Mouse (Mus musculus) liver, adult 2 months (tissue): ENCODE results near the gene Mgrn1. TPM values are rescaled to one million over a fixed set of nuclear protein-coding genes. Genes with fewer than 3 reads are reported as not detected.
A peak's percentile ranks its signal among the peaks of the same experiment; 100 is the strongest.

Experiments
- DNase-seq: peaks from one replicate; pipeline ENCODE4 v3.0.0-alpha.2; 2011; ENCODE audit warnings: low read depth, low spot score; ENCODE audit errors: extremely low read depth
- H3K27ac ChIP-seq: fragments of 200-500 bp; replicated peaks from 2 replicates; pipeline ENCODE4 v1.5.1; 2012; ENCODE audit warnings: low read depth, mild to moderate bottlenecking, control low read depth, inconsistent platforms, low read length; ENCODE audit not compliant: insufficient read depth
- H3K27me3 ChIP-seq: fragments of 200-500 bp; 2 replicates; pipeline ENCODE4 v1.6.1; 2012; ENCODE audit warnings: mild to moderate bottlenecking, moderate library complexity, low read length, inconsistent platforms; ENCODE audit not compliant: control insufficient read depth, insufficient read depth
- H3K36me3 ChIP-seq: fragments of 200-500 bp; 2 replicates; pipeline ENCODE4 v1.6.1; 2012; ENCODE audit warnings: low read length, inconsistent platforms; ENCODE audit not compliant: control insufficient read depth, insufficient read depth
- H3K4me1 ChIP-seq: fragments of 200-500 bp; 2 replicates; pipeline ENCODE4 v1.6.1; 2011; ENCODE audit warnings: low read length; ENCODE audit not compliant: control insufficient read depth, insufficient read depth
- H3K4me3 ChIP-seq: fragments of 200-500 bp; 2 replicates; pipeline ENCODE4 v1.5.1; 2011; ENCODE audit warnings: low read depth, mild to moderate bottlenecking, control low read depth, low read length, moderate library complexity; ENCODE audit not compliant: insufficient read depth
- H3K79me2 ChIP-seq: fragments of 200-500 bp; 2 replicates; pipeline ENCODE4 v1.6.1; 2012; ENCODE audit warnings: inconsistent platforms, mild to moderate bottlenecking, low read length, moderate library complexity; ENCODE audit not compliant: control insufficient read depth, insufficient read depth
- H3K9ac ChIP-seq: fragments of 200-500 bp; 2 replicates; pipeline ENCODE4 v1.6.1; 2012; ENCODE audit warnings: low read depth, mild to moderate bottlenecking, control low read depth, inconsistent platforms, low read length
- CTCF ChIP-seq: fragments of 200-500 bp; IDR thresholded peaks from 2 replicates; pipeline ENCODE4 v1.5.1; 2011; ENCODE audit warnings: low read depth, low read length, control low read depth
- POLR2A ChIP-seq: fragments of 200-500 bp; IDR thresholded peaks from 2 replicates; pipeline ENCODE4 v1.6.1; 2011; ENCODE audit warnings: low read length, control low read depth; ENCODE audit not compliant: insufficient read depth; ENCODE audit errors: extremely low read depth
- WGBS: fragments of 180-500 bp; shearing (Covaris S2); methylation state at CpG from one replicate; pipeline ENCODE4 v1.1.7; 2018; 5-methylcytosine and 5-hydroxymethylcytosine counted together
- polyA plus RNA-seq: library from polyadenylated mRNA; depleted of rRNA; stranded (reverse); fragments of >200 nt; gene quantifications from 2 replicates; pipeline ENCODE4 v1.2.3, GENCODE M21; 2012
- total RNA-seq: library from RNA; depleted of rRNA; stranded (reverse); fragments of >200 nt; gene quantifications from 2 replicates; pipeline ENCODE4 v1.2.3, GENCODE M21; 2014

The Mgrn1 gene
- total and polyA plus RNA-seq, 2 experiments = 28.2 to 71.0 TPM

DNA sequence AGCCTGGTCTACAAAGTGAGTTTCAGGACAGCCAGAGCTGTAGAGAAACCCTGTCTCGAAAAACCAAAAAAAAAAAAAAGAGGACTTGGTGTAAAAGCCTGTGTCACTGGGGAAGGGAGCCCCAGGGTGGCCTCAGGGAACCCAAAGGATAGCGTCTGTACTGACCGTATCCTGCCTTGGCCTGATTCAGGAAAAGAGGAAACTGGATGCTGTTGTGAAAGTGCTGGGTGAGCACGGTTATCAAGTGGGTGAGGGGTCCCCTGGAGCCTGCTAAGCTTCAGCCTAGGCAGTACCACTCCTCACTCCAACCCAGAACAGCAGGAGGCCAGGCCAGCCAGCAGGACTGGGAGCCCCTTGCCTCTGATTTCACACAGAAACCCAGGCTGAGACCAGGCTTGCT lies 8.9 kb upstream of the Mgrn1 start:
- peak overlapping the region; percentile 17; the same call in 1 of the 2 replicates for H3K27ac ChIP-seq
- 67% methylated on average over 4 of the region's 4 CpGs for WGBS

DNA sequence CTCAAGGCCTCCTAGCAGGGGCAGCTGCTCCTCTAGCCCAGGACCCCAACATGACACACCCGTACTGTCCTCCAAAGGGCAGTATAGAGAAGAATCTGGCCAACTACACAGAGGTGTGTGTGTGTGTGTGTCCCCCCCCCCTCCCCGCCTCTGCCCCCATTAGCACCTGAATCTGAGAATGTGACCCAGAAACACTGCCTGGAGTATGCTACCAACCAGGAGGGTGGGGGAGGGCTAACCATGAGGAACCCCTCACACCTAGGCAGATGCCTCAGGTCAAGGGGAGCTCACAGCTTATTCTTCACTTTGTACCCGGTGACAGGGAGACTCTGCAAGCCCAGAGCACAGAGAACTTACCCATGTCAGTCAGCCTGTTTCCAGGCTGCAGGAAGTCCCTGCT lies 8.3 kb upstream of the Mgrn1 start:
- WGBS = 77% methylated on average over 3 of the region's 3 CpGs
- Histone ChIP-seq H3K27me3 (no peaks in the 10 kb centered on the region), H3K4me3 (no peak overlapping the region), H3K36me3 (peaks cover 9% of the 10 kb centered on the region; the same call in 1 of the 2 replicates), H3K27ac (peak overlapping the region; percentile 21), H3K9ac (peak overlapping the region; percentile 93), H3K79me2 (peaks cover 20% of the 10 kb centered on the region; the same call in 1 of the 2 replicates), H3K4me1 (peaks cover 27% of the 10 kb centered on the region)
- DNase-seq = no peak
- no peak for TF ChIP-seq POLR2A
- no peak for TF ChIP-seq CTCF

More for the DNA sequence above, 8.9 kb upstream of the Mgrn1 start:
- H3K9ac ChIP-seq = no peak overlapping the region
- no peaks in the 10 kb centered on the region for H3K27me3 ChIP-seq
- no peak for DNase-seq
- peaks cover 26% of the 10 kb centered on the region for H3K4me1 ChIP-seq
- H3K36me3 ChIP-seq = peaks cover 9% of the 10 kb centered on the region; the same call in 1 of the 2 replicates
- H3K4me3 ChIP-seq = no peak overlapping the region
- TF ChIP-seq POLR2A (no peak), CTCF (no peak)
- H3K79me2 ChIP-seq = peaks cover 20% of the 10 kb centered on the region; the same call in 1 of the 2 replicates

DNA sequence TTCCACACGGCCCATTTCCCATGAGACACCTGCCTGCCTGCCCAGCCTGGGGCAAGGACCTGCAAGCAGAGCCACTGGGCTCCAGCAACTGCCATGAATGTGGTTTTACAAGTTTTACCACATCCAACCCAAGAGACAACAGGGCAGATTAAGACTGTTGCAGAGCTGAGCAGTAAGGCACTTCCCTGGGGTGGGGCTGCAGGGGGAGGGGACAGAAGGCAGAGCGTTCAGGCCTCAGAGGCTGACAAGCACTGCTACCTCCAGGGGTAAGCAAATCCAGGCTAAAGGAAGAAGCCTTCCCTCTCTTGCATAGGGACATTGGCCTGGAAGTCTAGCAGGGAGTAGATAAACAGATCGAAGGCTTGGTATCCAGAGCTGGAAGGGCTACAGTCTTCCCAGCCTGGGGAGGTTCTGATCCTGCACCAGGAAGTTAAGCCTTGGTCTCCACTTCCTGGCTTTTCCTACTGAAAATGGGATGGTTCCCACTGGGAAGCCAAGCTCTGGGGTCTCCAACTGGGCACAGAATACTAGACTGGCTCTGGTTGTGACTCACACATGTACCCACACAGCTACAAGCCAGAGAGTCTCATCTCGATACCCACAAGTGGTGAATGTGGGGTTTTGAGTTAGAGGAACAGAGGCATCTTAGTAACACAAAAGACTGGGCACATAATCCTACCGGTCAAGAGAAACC lies 7.7 kb upstream of the Mgrn1 start:
- peaks cover 20% of the 10 kb centered on the region; the same call in 1 of the 2 replicates for H3K79me2 ChIP-seq
- WGBS = 10% methylated on average over 5 of the region's 5 CpGs

DNA sequence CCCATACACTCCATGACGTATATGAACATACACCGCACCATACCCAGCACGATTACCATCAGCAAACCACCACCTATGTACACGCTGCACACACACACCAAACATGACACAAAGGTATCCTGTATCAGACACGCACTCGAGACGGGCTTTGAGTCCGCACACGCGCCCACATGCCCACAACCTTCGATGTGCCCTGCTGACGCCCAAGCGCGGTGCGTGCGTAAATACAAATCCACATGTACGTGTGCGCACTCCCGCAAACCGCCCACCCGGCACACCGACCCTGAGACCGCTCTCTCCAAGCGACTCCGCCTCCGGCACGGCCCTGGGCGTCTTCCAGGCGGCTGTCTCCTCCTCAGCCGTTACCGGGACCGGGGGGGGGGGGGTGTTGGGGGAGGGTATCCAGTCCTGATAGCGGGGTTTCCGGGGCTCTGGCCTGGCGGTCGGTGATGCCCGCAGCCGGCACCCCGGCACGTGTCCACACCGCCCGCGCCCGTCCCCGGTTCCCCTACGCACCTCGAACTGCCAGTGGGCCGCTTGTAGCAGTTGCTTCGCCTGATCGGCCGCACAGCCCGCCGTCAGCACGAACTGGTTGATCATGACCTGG lies 6.8 kb upstream of the Mgrn1 start:
- WGBS = under 1% methylated on average over 54 of the region's 54 CpGs
- H3K4me1 ChIP-seq = peaks cover 27% of the 10 kb centered on the region

More for the DNA sequence above, 7.7 kb upstream of the Mgrn1 start:
- Histone ChIP-seq H3K4me1 (peaks cover 27% of the 10 kb centered on the region), H3K36me3 (peaks cover 6% of the 10 kb centered on the region; the same call in 1 of the 2 replicates), H3K27me3 (no peaks in the 10 kb centered on the region), H3K4me3 (peak overlapping the region; percentile 76), H3K27ac (peak overlapping the region; percentile 90), H3K9ac (peak overlapping the region; percentile 93)
- peak; percentile 61 for DNase-seq
- TF ChIP-seq CTCF (no peak), POLR2A (0 out of 2 replicates have a peak, but pooled peaks have one; percentile 8)

DNA sequence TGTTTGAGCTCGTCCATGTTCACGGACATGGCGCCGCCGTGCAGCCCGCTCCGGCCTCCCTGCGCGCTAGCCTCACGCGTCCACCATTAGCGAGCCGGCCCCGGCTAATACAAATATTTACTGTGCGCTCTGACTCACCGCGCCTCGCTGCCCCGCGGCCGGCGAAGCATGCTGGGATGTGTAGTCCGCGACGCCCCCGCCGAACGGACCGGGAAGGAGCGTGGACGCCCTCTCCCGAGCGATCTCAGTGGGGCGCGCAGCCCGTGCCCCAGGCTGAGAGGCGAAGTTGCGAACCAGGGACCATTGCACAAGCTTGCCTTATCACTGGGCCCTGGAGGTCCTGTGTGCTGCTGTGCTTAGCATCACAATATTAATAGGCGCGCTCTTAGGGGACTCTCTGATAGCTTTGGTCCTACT lies 6.3 kb upstream of the Mgrn1 start:
- H3K4me3 ChIP-seq = peak overlapping the region; percentile 76
- TF ChIP-seq POLR2A (peak; percentile 97), CTCF (peak; percentile 38; the same call in 1 of the 2 replicates)
- H3K27ac ChIP-seq = peak overlapping the region; percentile 98
- H3K9ac ChIP-seq = peak overlapping the region; percentile 93
- peaks cover 27% of the 10 kb centered on the region for H3K4me1 ChIP-seq
- DNase-seq = peak; percentile 71
- peaks cover 20% of the 10 kb centered on the region; the same call in 1 of the 2 replicates for H3K79me2 ChIP-seq
- peaks cover 1% of the 10 kb centered on the region; the same call in 1 of the 2 replicates for H3K36me3 ChIP-seq
- no peaks in the 10 kb centered on the region for H3K27me3 ChIP-seq
- under 1% methylated on average over 40 of the region's 40 CpGs for WGBS

More for the DNA sequence above, 6.8 kb upstream of the Mgrn1 start:
- peaks cover 5% of the 10 kb centered on the region; the same call in 1 of the 2 replicates for H3K36me3 ChIP-seq
- DNase-seq = peak; percentile 33
- peak overlapping the region; percentile 93 for H3K9ac ChIP-seq
- peak overlapping the region; percentile 90 for H3K27ac ChIP-seq
- TF ChIP-seq POLR2A = no peak
- no peak for TF ChIP-seq CTCF
- no peaks in the 10 kb centered on the region for H3K27me3 ChIP-seq
- peak overlapping the region; percentile 76 for H3K4me3 ChIP-seq
- H3K79me2 ChIP-seq = peaks cover 20% of the 10 kb centered on the region; the same call in 1 of the 2 replicates
